Mouse (Mus musculus) embryonic facial prominence, embryonic 11.5 days (tissue): ENCODE results near the gene Cux2. TPM values are rescaled to one million over a fixed set of nuclear protein-coding genes. Genes with fewer than 3 reads are reported as not detected.

ENCODE experiments used
- ATAC-seq: fragments of 200-750 bp; cut with Nextera tagmentation; replicated peaks from 2 replicates; pipeline ENCODE4 v1.8.0; 2017; ENCODE audit warnings: low read depth; ENCODE audit not compliant: insufficient number of reproducible peaks, low FRiP score, low TSS enrichment
- DNase-seq: peaks from one replicate; pipeline ENCODE4 v3.0.0-alpha.2; 2015; ENCODE audit warnings: low spot score
- H3K27ac ChIP-seq: fragments of 300-500 bp; sonication (generic); replicated peaks from 2 replicates; pipeline ENCODE4 v1.5.1; 2014; ENCODE audit warnings: mild to moderate bottlenecking, low read depth, low read length, control low read depth
- H3K27me3 ChIP-seq: fragments of 300-500 bp; sonication (generic); 2 replicates; pipeline ENCODE4 v1.6.1; 2014; ENCODE audit warnings: mild to moderate bottlenecking, low read length, moderate library complexity, mixed read lengths; ENCODE audit not compliant: control insufficient read depth, insufficient read depth
- H3K36me3 ChIP-seq: fragments of 300-500 bp; sonication (generic); replicated peaks from 2 replicates; pipeline ENCODE4 v1.6.1; 2014; ENCODE audit warnings: low read depth, mild to moderate bottlenecking, low read length, moderate library complexity, mixed read lengths; ENCODE audit not compliant: control insufficient read depth, insufficient read depth
- H3K4me1 ChIP-seq: fragments of 300-500 bp; sonication (generic); 2 replicates; pipeline ENCODE4 v1.6.1; 2014; ENCODE audit warnings: low read length, mixed read lengths; ENCODE audit not compliant: control insufficient read depth, insufficient read depth
- H3K4me2 ChIP-seq: fragments of 300-500 bp; sonication (generic); 2 replicates; pipeline ENCODE4 v1.6.1; 2014; ENCODE audit warnings: low read depth, mild to moderate bottlenecking, control low read depth, low read length, moderate library complexity
- H3K4me3 ChIP-seq: fragments of 300-500 bp; sonication (generic); 2 replicates; pipeline ENCODE4 v1.5.1; 2014; ENCODE audit warnings: low read depth, low read length, control low read depth
- H3K9ac ChIP-seq: fragments of 300-500 bp; sonication (generic); replicated peaks from 2 replicates; pipeline ENCODE4 v1.6.1; 2014; ENCODE audit warnings: mild to moderate bottlenecking, control low read depth, low read length
- H3K9me3 ChIP-seq: fragments of 300-500 bp; sonication (generic); replicated peaks from 2 replicates; pipeline ENCODE4 v1.6.1; 2016; ENCODE audit warnings: mild to moderate bottlenecking, low read length, inconsistent platforms, mixed read lengths; ENCODE audit not compliant: control insufficient read depth
- WGBS: fragments of 180-500 bp; shearing (Covaris S2); extraction: QIAGEN DNeasy Blood & Tissue Kit; methylation state at CpG from one replicate; pipeline ENCODE4 v1.1.7; 2014; 5-methylcytosine and 5-hydroxymethylcytosine counted together
- polyA plus RNA-seq: library from polyadenylated mRNA; unstranded; fragments of >200 nt; fragmentation: Nextera tagmentation; extraction: Ambion mirVana; gene quantifications from 2 replicates; pipeline ENCODE4 v1.2.1, GENCODE M21; 2014

The Cux2 gene
- polyA plus RNA-seq, 1 experiment from 2014 or later: 4.5 TPM

DNA sequence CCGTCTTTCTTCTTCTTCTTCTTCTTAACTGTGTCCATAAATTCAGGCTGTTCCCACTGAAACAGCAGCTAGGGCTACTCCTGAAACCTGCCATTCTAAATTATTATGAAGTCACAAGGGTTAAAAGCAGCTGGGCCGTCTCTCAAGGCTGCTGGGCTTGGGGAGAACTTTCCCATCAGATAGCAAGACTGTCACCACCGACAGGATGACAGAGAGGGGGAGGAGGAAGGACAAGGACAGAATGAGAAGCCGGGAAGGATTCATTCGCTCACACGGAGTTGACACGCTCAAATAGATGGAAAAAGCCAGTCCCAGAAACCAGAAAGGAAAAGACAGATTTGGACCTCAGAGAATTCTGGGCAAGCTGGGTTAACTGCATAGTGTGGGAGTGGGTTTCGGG is 6.7 kb upstream of the Cux2 start:
- Histone ChIP-seq H3K9me3 (no peaks in the 10 kb centered on the region), H3K27me3 (no peaks in the 10 kb centered on the region; the same call in 1 of the 2 replicates), H3K36me3 (no peaks in the 10 kb centered on the region), H3K4me2 (no peak overlapping the region), H3K27ac (no peak overlapping the region), H3K9ac (no peak overlapping the region), H3K4me1 (no peaks in the 10 kb centered on the region; the same call in 1 of the 2 replicates), H3K4me3 (no peak overlapping the region)
- ATAC-seq (no peak), DNase-seq (no peak)
- WGBS: 84% methylated on average over 8 of the region's 8 CpGs

DNA sequence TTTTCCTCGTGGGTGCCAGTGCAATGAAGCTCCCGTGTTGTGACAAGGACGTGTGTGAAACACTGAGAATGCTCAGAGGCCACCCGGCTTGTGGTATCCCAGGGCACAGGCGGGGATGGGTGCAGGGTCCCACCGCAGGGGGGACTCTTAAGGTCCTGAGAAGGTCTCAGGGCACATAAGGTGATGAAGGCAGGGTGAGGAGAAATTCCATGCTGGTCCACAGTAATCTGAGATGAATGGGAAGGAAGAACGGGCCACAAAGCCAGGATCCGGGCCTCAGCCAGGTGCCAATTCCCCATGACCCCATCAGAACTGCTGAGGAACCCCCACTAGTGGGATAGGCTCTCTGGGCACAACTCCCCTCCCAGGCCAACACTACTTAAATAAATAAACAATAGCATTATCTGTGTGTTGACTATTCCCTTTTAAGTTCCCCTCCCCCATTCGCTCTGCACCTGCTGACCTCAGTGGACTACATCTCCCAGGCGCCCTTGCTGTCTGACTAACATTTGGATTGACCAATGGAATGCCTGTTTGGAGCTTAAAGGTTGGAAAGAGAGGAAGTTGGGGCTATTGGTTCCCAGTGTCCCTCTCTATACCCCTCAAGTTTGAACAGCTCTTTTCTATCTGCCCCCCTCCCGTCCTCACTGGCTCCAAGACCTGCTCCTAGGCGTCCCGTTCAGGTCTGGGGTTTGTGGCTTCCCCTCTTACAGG is 4.4 kb upstream of the Cux2 start:
- H3K9me3 ChIP-seq: no peaks in the 10 kb centered on the region
- H3K4me3 ChIP-seq: no peak overlapping the region
- no peak overlapping the region for H3K9ac ChIP-seq
- peak; percentile 71 for DNase-seq
- H3K4me1 ChIP-seq: peaks cover 2% of the 10 kb centered on the region; the same call in 1 of the 2 replicates
- no peaks in the 10 kb centered on the region for H3K36me3 ChIP-seq
- WGBS: 38% methylated on average over 13 of the region's 13 CpGs
- ATAC-seq: peak; percentile 68; the same call in 1 of the 2 replicates
- H3K27ac ChIP-seq: no peak overlapping the region
- H3K4me2 ChIP-seq: peak overlapping the region; percentile 19; the same call in 1 of the 2 replicates
- H3K27me3 ChIP-seq: peaks cover 4% of the 10 kb centered on the region

DNA sequence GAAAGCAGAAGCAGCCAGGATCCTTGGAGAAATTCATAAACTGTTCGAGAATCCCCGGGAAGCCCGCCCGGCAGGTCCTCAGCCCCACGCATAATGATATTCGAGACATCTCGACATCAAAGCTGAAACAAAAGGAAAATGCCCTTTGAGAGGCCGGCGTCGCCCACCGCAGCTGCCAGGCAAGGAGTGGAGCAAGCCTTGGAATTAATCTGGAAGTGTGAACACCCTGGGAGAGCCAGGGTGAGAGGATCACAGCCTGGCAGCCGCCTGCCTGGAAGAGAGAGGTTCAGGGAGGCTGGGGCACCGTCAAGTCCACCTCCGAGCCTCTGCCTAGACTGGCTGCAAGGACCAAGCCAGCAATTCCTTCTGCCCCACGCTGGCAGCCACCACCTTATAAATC is 3.7 kb upstream of the Cux2 start:
- H3K27me3 ChIP-seq: peaks cover 10% of the 10 kb centered on the region
- H3K27ac ChIP-seq: no peak overlapping the region
- H3K4me2 ChIP-seq: no peak overlapping the region
- H3K36me3 ChIP-seq: no peaks in the 10 kb centered on the region
- 26% methylated on average over 15 of the region's 15 CpGs for WGBS
- H3K9me3 ChIP-seq: no peaks in the 10 kb centered on the region
- no peak for ATAC-seq
- H3K4me3 ChIP-seq: no peak overlapping the region
- no peak for DNase-seq
- no peak overlapping the region for H3K9ac ChIP-seq
- peaks cover 6% of the 10 kb centered on the region for H3K4me1 ChIP-seq

DNA sequence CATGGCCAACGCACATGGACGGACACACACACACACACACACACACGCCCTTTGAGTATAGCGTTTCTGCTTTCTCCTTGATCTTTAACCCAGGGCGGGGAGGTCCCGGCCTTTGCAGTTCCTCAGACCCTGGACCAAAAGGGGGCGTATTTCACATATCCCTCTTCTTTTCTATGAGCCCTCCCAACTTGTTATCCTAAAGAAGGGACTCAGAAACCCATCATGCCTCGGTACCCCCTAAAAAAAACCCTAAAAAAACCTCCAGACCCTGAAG is 867 bp upstream of the Cux2 start:
- peaks cover 6% of the 10 kb centered on the region for H3K4me1 ChIP-seq
- no peak overlapping the region for H3K9ac ChIP-seq
- no peaks in the 10 kb centered on the region for H3K36me3 ChIP-seq
- peak overlapping the region; percentile 78; the same call in 1 of the 2 replicates for H3K4me3 ChIP-seq
- peaks cover 29% of the 10 kb centered on the region for H3K27me3 ChIP-seq
- ATAC-seq (no peak), DNase-seq (no peak)
- no peaks in the 10 kb centered on the region for H3K9me3 ChIP-seq
- no peak overlapping the region for H3K27ac ChIP-seq
- H3K4me2 ChIP-seq: peak overlapping the region; percentile 75
- WGBS: 6% methylated on average over 8 of the region's 8 CpGs

DNA sequence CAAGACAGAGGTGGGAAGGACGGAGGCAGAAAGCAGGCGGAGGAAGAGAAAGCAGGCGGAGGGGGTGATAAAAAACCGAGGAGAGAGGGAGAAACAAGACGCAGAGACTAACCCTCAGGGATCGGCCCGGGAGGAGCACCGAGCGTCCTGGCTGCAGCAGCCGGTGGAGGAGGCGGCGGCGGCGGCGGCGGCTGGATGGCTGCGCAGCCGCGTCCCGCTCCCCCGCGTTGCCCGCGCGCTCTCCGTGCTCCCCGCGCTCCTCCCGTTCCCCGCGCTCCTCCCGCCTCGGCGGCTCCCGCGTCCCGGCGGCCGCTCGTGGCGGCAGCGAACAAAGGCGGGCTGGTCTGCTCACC is 262 bp downstream of the Cux2 start:
- H3K9me3 ChIP-seq: no peaks in the 10 kb centered on the region
- no peaks in the 10 kb centered on the region for H3K36me3 ChIP-seq
- H3K27ac ChIP-seq: peak overlapping the region; percentile 28; the same call in 1 of the 2 replicates
- peak overlapping the region; percentile 75 for H3K4me2 ChIP-seq
- DNase-seq: peak; percentile 66
- peaks cover 6% of the 10 kb centered on the region for H3K4me1 ChIP-seq
- ATAC-seq: peak; percentile 1; the same call in 1 of the 2 replicates
- peak overlapping the region; percentile 78 for H3K4me3 ChIP-seq
- peaks cover 29% of the 10 kb centered on the region for H3K27me3 ChIP-seq
- H3K9ac ChIP-seq: peak overlapping the region; percentile 79
- 0% methylated on average over 12 of the region's 43 CpGs for WGBS

DNA sequence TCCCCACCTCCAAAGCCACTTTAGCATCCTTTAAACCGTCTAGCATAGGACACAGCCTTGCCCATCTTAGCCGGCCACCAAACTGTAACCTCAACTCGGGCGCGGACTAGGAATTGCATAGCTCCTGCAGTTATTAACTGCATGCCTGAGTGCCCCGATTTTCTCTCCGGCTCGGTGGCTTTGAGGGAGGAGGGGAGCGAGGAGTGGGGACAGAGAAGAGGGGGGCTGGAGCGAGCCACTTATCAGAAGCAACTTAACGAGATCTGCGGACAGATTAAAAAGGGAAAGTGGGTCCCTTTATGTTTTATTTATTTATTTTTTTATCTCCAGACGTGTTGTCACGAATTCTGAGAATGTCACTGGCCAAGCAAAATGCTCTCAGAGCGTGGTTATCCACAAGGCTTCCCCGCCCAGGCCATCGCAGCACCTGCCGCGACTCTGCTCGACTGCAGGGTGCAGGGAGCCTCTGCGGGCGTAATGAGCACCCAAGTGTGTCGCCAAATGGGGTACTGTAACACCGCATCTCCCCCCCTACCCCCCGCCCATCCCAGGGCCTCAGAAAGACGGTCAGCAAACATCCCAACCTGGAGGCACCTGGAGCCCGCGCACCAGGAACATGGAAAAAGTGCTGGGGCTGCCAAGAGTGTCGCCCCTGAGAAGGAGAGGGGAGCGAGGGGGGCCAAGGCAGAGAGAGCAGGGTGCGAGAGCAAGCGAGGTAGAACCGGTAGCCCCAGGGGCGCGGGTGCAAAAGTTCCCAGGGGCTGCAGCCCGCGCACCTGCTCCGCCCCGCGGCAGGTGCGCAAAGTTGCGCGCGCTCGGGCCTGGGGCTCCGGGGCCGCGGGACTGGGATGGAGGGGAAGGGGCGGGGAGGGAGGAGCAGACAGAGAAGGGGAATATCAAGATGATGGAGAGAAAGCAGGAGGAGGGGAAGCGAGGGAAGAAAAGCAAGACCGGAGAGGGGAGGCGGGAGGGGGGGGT is 927 bp downstream of the Cux2 start:
- under 1% methylated on average over 51 of the region's 52 CpGs for WGBS
- Histone ChIP-seq H3K9ac (peak overlapping the region; percentile 79; the same call in 1 of the 2 replicates), H3K27me3 (peaks cover 29% of the 10 kb centered on the region), H3K4me2 (peak overlapping the region; percentile 75), H3K4me1 (peaks cover 6% of the 10 kb centered on the region), H3K27ac (no peak overlapping the region), H3K36me3 (no peaks in the 10 kb centered on the region), H3K9me3 (no peaks in the 10 kb centered on the region), H3K4me3 (peak overlapping the region; percentile 78)
- peak; percentile 50 for DNase-seq
- ATAC-seq: no peak

DNA sequence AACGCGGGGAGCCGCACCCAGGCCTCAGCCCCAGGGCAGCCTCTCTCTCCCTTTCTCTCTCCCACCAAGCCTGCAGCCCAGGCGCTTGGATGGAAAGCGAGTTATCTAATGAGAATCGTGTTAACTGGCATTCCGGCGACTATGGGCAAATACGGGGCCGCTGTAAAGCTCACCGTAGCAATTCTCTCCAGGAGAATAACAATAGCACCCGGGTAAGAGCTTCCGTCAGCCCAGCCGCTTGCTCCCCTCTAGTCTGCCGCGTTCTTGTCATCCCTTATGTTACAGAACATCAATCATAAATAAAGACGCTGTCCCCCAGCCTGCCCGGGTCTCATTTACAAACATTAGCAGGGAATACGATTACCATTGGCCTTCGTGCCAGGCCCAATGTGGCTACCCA is 1.6 kb downstream of the Cux2 start:
- ATAC-seq (no peak), DNase-seq (no peak)
- Histone ChIP-seq H3K36me3 (no peaks in the 10 kb centered on the region), H3K9me3 (no peaks in the 10 kb centered on the region), H3K27me3 (peaks cover 29% of the 10 kb centered on the region), H3K4me3 (peak overlapping the region; percentile 78; the same call in 1 of the 2 replicates), H3K9ac (peak overlapping the region; percentile 8), H3K4me1 (peaks cover 6% of the 10 kb centered on the region), H3K4me2 (peak overlapping the region; percentile 22; the same call in 1 of the 2 replicates), H3K27ac (no peak overlapping the region)
- 3% methylated on average over 20 of the region's 20 CpGs for WGBS

DNA sequence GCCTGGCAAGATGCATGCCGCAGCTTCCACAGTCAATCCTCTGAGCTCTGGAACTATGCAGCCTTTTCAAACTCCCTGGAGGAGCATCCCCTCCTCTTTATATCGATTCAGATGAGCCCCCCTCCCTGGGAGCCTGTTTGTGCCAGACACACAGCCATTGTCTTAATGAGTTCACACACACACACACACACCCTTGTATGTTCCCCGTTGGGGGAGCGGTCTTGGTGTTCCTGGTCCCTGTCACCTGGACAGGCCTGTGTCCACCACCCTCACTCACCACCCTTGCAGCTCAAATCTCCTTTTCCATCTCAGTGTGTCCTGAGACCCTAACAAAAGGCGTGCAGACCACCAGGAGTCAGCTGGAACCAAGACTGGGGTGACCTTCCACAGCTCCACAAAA is 2.1 kb downstream of the Cux2 start:
- Histone ChIP-seq H3K4me2 (no peak overlapping the region), H3K27me3 (peaks cover 29% of the 10 kb centered on the region), H3K27ac (no peak overlapping the region), H3K9me3 (no peaks in the 10 kb centered on the region), H3K4me1 (peaks cover 6% of the 10 kb centered on the region), H3K9ac (peak overlapping the region; percentile 8), H3K36me3 (no peaks in the 10 kb centered on the region), H3K4me3 (peak overlapping the region; percentile 78; the same call in 1 of the 2 replicates)
- no peak for DNase-seq
- ATAC-seq: no peak
- 37% methylated on average over 5 of the region's 5 CpGs for WGBS
